Mouse (Mus musculus) neural tube, embryonic 13.5 days (tissue): ENCODE results near the gene Swsap1. TPM values are rescaled to one million over a fixed set of nuclear protein-coding genes. Genes with fewer than 3 reads are reported as not detected.

Experiments used
- ATAC-seq: fragments of 200-750 bp; cut with Nextera tagmentation; 2 replicates; pipeline ENCODE4 v1.8.0; 2017; ENCODE audit warnings: low read depth, mild to moderate bottlenecking, moderate TSS enrichment, moderate library complexity
- H3K27ac ChIP-seq: fragments of 300-500 bp; sonication (generic); replicated peaks from 2 replicates; pipeline ENCODE4 v1.5.1; 2015; ENCODE audit warnings: moderate library complexity, mild to moderate bottlenecking, inconsistent platforms
- H3K27me3 ChIP-seq: fragments of 300-500 bp; sonication (generic); 2 replicates; pipeline ENCODE4 v1.6.1; 2015; ENCODE audit warnings: mild to moderate bottlenecking, inconsistent platforms
- H3K36me3 ChIP-seq: fragments of 300-500 bp; sonication (generic); 2 replicates; pipeline ENCODE4 v1.6.1; 2015; ENCODE audit warnings: mild to moderate bottlenecking, inconsistent platforms
- H3K4me1 ChIP-seq: fragments of 300-500 bp; sonication (generic); replicated peaks from 2 replicates; pipeline ENCODE4 v1.6.1; 2015; ENCODE audit warnings: inconsistent platforms
- H3K4me2 ChIP-seq: fragments of 300-500 bp; sonication (generic); 2 replicates; pipeline ENCODE4 v1.6.1; 2015; ENCODE audit warnings: inconsistent platforms, mild to moderate bottlenecking, moderate library complexity
- H3K4me3 ChIP-seq: fragments of 300-500 bp; sonication (generic); 2 replicates; pipeline ENCODE4 v1.5.1; 2015; ENCODE audit warnings: mild to moderate bottlenecking, inconsistent platforms
- H3K9ac ChIP-seq: fragments of 300-500 bp; sonication (generic); 2 replicates; pipeline ENCODE4 v1.6.1; 2015; ENCODE audit warnings: moderate library complexity, mild to moderate bottlenecking, inconsistent platforms
- H3K9me3 ChIP-seq: fragments of 300-500 bp; sonication (generic); 2 replicates; pipeline ENCODE4 v1.6.1; 2016; ENCODE audit warnings: inconsistent platforms
- WGBS: fragments of 180-500 bp; shearing (Covaris S2); methylation state at CpG from one replicate; pipeline ENCODE4 v1.1.7; 2015; 5-methylcytosine and 5-hydroxymethylcytosine counted together
- polyA plus RNA-seq: library from polyadenylated mRNA; unstranded; fragments of >200 nt; fragmentation: Nextera tagmentation; extraction: Ambion mirVana; gene quantifications from 2 replicates; pipeline ENCODE4 v1.2.1, GENCODE M21; 2015

Gene Swsap1
- polyA plus RNA-seq, 1 experiment from 2014 or later: 8.8 TPM

- Histone ChIP-seq H3K27me3 (no peaks in the 10 kb centered on the region), H3K4me2 (peak overlapping the region; percentile 62), H3K9me3 (no peaks in the 10 kb centered on the region), H3K27ac (peak overlapping the region; percentile 86; the same call in 1 of the 2 replicates), H3K36me3 (peaks cover 32% of the 10 kb centered on the region), H3K9ac (peak overlapping the region; percentile 89), H3K4me3 (peak overlapping the region; percentile 73), H3K4me1 (peaks cover 25% of the 10 kb centered on the region)
- peak; percentile 18; the same call in 1 of the 2 replicates for ATAC-seq
- 58% methylated on average over 4 of the region's 4 CpGs for WGBS
Observed at GRCm38 (mm10) chr9:21937711-21938175, 17.8 kb upstream of the Swsap1 start.

- Histone ChIP-seq H3K4me1 (peaks cover 25% of the 10 kb centered on the region), H3K27me3 (no peaks in the 10 kb centered on the region), H3K4me3 (peak overlapping the region; percentile 73), H3K9me3 (no peaks in the 10 kb centered on the region), H3K27ac (no peak overlapping the region), H3K4me2 (peak overlapping the region; percentile 62), H3K36me3 (peaks cover 32% of the 10 kb centered on the region), H3K9ac (peak overlapping the region; percentile 89)
- 83% methylated on average over 4 of the region's 4 CpGs for WGBS
- ATAC-seq: no peak
Observed at GRCm38 (mm10) chr9:21938234-21938855, 17.2 kb upstream of the Swsap1 start.

DNA sequence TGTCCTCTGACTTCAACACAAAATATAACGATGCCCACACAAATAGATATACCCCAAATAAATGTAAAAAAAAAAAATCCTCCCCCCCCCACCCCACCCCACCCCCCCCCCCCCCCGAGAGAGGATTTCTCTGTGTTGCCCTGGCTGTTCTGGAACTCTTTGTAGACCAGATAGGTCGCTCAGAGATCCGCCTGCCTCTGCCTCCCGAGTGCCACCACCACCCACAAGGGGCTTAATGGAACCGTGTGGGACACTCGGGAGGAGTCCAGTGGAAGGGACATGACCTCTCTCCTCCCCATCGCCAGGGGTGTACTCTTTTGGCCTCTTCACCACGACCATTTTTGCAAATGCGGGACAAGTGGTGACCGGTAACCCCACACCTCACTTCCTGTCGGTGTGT, 12.5 kb upstream of the Swsap1 start:
- H3K4me3 ChIP-seq: no peak overlapping the region
- H3K4me2 ChIP-seq: no peak overlapping the region
- peaks cover 62% of the 10 kb centered on the region for H3K36me3 ChIP-seq
- WGBS: 79% methylated on average over 12 of the region's 12 CpGs
- no peaks in the 10 kb centered on the region for H3K9me3 ChIP-seq
- H3K4me1 ChIP-seq: peaks cover 20% of the 10 kb centered on the region
- no peak for ATAC-seq
- peaks cover 28% of the 10 kb centered on the region for H3K27me3 ChIP-seq
- H3K9ac ChIP-seq: no peak overlapping the region
- H3K27ac ChIP-seq: no peak overlapping the region

- Histone ChIP-seq H3K36me3 (peaks cover 68% of the 10 kb centered on the region), H3K27ac (no peak overlapping the region), H3K4me2 (no peak overlapping the region), H3K9me3 (no peaks in the 10 kb centered on the region), H3K27me3 (peaks cover 34% of the 10 kb centered on the region), H3K4me1 (peaks cover 14% of the 10 kb centered on the region), H3K4me3 (no peak overlapping the region), H3K9ac (no peak overlapping the region)
- 49% methylated on average over 12 of the region's 12 CpGs for WGBS
- ATAC-seq: no peak
Observed at GRCm38 (mm10) chr9:21943638-21944037, 11.9 kb upstream of the Swsap1 start.

DNA sequence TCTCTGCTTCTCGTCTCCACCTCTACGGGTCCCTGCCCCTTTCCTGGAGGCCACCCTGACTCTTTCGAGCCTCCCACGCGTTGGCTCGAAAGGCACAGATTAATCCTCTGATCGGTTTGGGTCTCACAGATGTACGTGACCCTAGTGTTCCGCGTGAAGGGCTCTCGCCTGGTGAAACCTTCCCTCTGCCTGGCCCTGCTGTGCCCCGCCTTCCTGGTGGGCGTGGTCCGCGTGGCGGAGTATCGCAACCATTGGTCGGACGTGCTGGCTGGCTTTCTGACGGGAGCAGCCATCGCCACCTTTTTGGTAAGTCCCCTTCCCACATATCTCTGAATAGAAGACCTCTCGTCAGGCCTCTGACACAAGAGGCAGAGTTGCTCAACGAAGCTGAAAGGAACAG, 11.3 kb upstream of the Swsap1 start:
- WGBS: 24% methylated on average over 23 of the region's 23 CpGs
- peaks cover 66% of the 10 kb centered on the region for H3K36me3 ChIP-seq

GRCm38 (mm10) chr9:21947540-21948130, 7.9 kb upstream of the Swsap1 start:
- peaks cover 41% of the 10 kb centered on the region for H3K27me3 ChIP-seq
- H3K36me3 ChIP-seq: peaks cover 38% of the 10 kb centered on the region
- 7% methylated on average over 28 of the region's 28 CpGs for WGBS
- H3K4me1 ChIP-seq: 0 out of 2 replicates have a peak, but pooled peaks cover 6% of the 10 kb centered on the region
- H3K4me3 ChIP-seq: no peak overlapping the region
- H3K27ac ChIP-seq: no peak overlapping the region
- ATAC-seq: no peak
- no peak overlapping the region for H3K4me2 ChIP-seq
- H3K9me3 ChIP-seq: no peaks in the 10 kb centered on the region
- 0 out of 2 replicates have a peak overlapping the region, but pooled peaks have one; percentile 22 for H3K9ac ChIP-seq

More for the DNA sequence above, 11.3 kb upstream of the Swsap1 start:
- H3K27ac ChIP-seq: no peak overlapping the region
- no peak overlapping the region for H3K4me2 ChIP-seq
- ATAC-seq: no peak
- H3K9me3 ChIP-seq: no peaks in the 10 kb centered on the region
- H3K27me3 ChIP-seq: peaks cover 38% of the 10 kb centered on the region
- H3K4me1 ChIP-seq: 0 out of 2 replicates have a peak, but pooled peaks cover 8% of the 10 kb centered on the region
- no peak overlapping the region for H3K4me3 ChIP-seq
- no peak overlapping the region for H3K9ac ChIP-seq

DNA sequence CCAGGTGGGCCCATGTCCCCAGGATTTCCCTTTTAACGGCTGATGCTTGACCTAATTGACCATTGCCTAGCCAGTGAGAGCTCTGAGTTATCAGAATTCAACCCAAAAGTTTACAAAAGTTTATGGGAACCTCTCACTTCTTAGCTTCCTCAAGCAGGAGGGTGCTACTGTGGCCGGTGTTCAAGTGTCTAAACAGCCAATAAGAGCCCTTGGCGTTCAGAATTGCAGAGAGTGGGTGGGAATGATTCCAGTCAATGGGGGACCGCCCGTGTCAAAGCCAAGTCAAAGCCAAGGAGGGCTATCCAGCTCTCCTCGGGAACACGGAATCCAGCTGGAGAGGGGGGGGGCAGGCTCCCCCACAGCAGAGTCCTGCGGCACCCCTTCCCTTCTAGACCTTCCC, 7.4 kb upstream of the Swsap1 start:
- Histone ChIP-seq H3K36me3 (peaks cover 38% of the 10 kb centered on the region), H3K4me3 (no peak overlapping the region), H3K9me3 (no peaks in the 10 kb centered on the region), H3K27me3 (peaks cover 41% of the 10 kb centered on the region), H3K4me1 (0 out of 2 replicates have a peak, but pooled peaks cover 6% of the 10 kb centered on the region), H3K9ac (no peak overlapping the region), H3K27ac (no peak overlapping the region), H3K4me2 (no peak overlapping the region)
- ATAC-seq: no peak
- WGBS: 62% methylated on average over 8 of the region's 8 CpGs

- Histone ChIP-seq H3K36me3 (peaks cover 38% of the 10 kb centered on the region), H3K27ac (no peak overlapping the region), H3K27me3 (peaks cover 41% of the 10 kb centered on the region), H3K4me2 (no peak overlapping the region), H3K4me3 (no peak overlapping the region), H3K9ac (no peak overlapping the region), H3K4me1 (peaks cover 8% of the 10 kb centered on the region; the same call in 1 of the 2 replicates), H3K9me3 (no peaks in the 10 kb centered on the region)
- no peak for ATAC-seq
- WGBS: 71% methylated on average over 6 of the region's 6 CpGs
Observed at GRCm38 (mm10) chr9:21948790-21949189, 6.8 kb upstream of the Swsap1 start.

DNA sequence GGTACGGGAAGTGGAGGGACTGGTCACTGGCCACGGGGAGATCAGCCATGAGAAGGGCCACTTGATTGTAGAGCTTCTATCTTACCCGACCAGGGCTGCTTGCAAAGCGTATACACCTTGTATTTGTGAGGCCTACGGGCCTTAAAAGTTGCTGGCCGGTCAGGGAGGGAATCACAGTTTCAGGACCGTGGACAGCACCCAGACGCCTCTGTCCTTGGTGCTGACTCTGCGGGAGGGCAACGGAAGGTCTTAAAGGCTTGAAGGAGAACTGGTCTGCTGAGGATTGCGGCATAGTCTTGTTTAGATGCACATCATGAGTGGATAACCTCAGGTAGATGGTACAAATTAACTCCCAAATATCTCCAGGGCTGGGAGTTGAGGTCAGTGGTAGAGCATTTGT, 5.2 kb upstream of the Swsap1 start:
- no peak overlapping the region for H3K27ac ChIP-seq
- H3K9me3 ChIP-seq: no peaks in the 10 kb centered on the region
- no peak for ATAC-seq
- peaks cover 7% of the 10 kb centered on the region; the same call in 1 of the 2 replicates for H3K4me1 ChIP-seq
- no peak overlapping the region for H3K9ac ChIP-seq
- no peak overlapping the region for H3K4me3 ChIP-seq
- WGBS: 16% methylated on average over 11 of the region's 11 CpGs
- no peak overlapping the region for H3K4me2 ChIP-seq
- peaks cover 36% of the 10 kb centered on the region for H3K27me3 ChIP-seq
- H3K36me3 ChIP-seq: peaks cover 29% of the 10 kb centered on the region

DNA sequence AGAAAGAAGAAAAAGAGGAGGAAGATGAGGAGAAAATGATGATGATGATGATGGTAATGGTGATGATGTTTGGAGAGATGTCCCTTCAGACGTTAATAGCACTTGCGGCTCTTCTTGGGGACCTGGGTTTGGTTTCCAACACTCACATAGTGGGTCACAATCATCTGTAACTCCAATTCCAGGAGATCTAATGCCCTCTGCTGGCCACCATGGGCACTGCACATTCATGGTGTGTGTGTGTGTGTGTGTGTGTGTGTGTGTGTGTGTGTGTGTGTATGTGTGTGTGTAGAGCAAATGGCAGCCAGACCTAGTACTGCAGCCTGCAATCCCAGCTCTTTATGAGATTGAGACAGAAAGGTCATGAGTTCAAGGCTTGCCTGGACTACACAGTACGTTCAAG, 3.6 kb upstream of the Swsap1 start:
- no peaks in the 10 kb centered on the region for H3K9me3 ChIP-seq
- H3K36me3 ChIP-seq: peaks cover 14% of the 10 kb centered on the region
- peaks cover 14% of the 10 kb centered on the region for H3K4me1 ChIP-seq
- WGBS: 79% methylated on average over 3 of the region's 3 CpGs
- no peak overlapping the region for H3K4me3 ChIP-seq
- no peak for ATAC-seq
- H3K4me2 ChIP-seq: no peak overlapping the region
- peaks cover 20% of the 10 kb centered on the region for H3K27me3 ChIP-seq
- H3K9ac ChIP-seq: no peak overlapping the region
- no peak overlapping the region for H3K27ac ChIP-seq

GRCm38 (mm10) chr9:21953600-21953999, 2.0 kb upstream of the Swsap1 start:
- Histone ChIP-seq H3K36me3 (0 out of 2 replicates have a peak, but pooled peaks cover 2% of the 10 kb centered on the region), H3K9ac (no peak overlapping the region), H3K9me3 (no peaks in the 10 kb centered on the region), H3K4me2 (no peak overlapping the region), H3K27me3 (peaks cover 7% of the 10 kb centered on the region; the same call in 1 of the 2 replicates), H3K4me1 (peaks cover 14% of the 10 kb centered on the region), H3K4me3 (no peak overlapping the region), H3K27ac (no peak overlapping the region)
- 14% methylated on average over 3 of the region's 3 CpGs for WGBS
- ATAC-seq: no peak

- H3K27me3 ChIP-seq: peaks cover 12% of the 10 kb centered on the region
- 85% methylated on average over 3 of the region's 3 CpGs for WGBS
- H3K9me3 ChIP-seq: no peaks in the 10 kb centered on the region
- no peaks in the 10 kb centered on the region for H3K36me3 ChIP-seq
- ATAC-seq: no peak
- H3K9ac ChIP-seq: no peak overlapping the region
- H3K4me3 ChIP-seq: peak overlapping the region; percentile 60; the same call in 1 of the 2 replicates
- peak overlapping the region; percentile 60 for H3K4me2 ChIP-seq
- peaks cover 14% of the 10 kb centered on the region for H3K4me1 ChIP-seq
- H3K27ac ChIP-seq: no peak overlapping the region
Observed at GRCm38 (mm10) chr9:21954635-21955034, 920 bp upstream of the Swsap1 start.
